Mouse (Mus musculus) forebrain, embryonic 12.5 days (tissue): ENCODE data around the gene Pigw. TPM values are rescaled to one million over a fixed set of nuclear protein-coding genes. Genes with fewer than 3 reads are reported as not detected.
"Not testable (repeated sequence)": the region's sequence is repeated elsewhere in the genome, so short reads cannot be mapped to it uniquely, and the experiment has no call there.

ENCODE experiments used
- ATAC-seq: fragments of 200-750 bp; cut with Nextera tagmentation; 2 replicates; pipeline ENCODE4 v1.8.0; 2017; ENCODE audit warnings: moderate TSS enrichment; ENCODE audit not compliant: low FRiP score
- H3K27ac ChIP-seq: fragments of 300-500 bp; sonication (generic); 2 replicates; pipeline ENCODE4 v1.5.1; 2016; ENCODE audit warnings: mild to moderate bottlenecking
- H3K27me3 ChIP-seq: fragments of 300-500 bp; sonication (generic); 2 replicates; pipeline ENCODE4 v1.6.1; 2016; ENCODE audit warnings: mild to moderate bottlenecking
- H3K36me3 ChIP-seq: fragments of 300-500 bp; sonication (generic); replicated peaks from 2 replicates; pipeline ENCODE4 v1.6.1; 2016; ENCODE audit warnings: mild to moderate bottlenecking
- H3K4me1 ChIP-seq: fragments of 300-500 bp; sonication (generic); 2 replicates; pipeline ENCODE4 v1.6.1; 2016
- H3K4me2 ChIP-seq: fragments of 300-500 bp; sonication (generic); 2 replicates; pipeline ENCODE4 v1.6.1; 2016; ENCODE audit warnings: mild to moderate bottlenecking, moderate library complexity
- H3K4me3 ChIP-seq: fragments of 300-500 bp; sonication (generic); replicated peaks from 2 replicates; pipeline ENCODE4 v1.5.1; 2016; ENCODE audit warnings: mild to moderate bottlenecking
- H3K9ac ChIP-seq: fragments of 300-500 bp; sonication (generic); 2 replicates; pipeline ENCODE4 v1.6.1; 2016; ENCODE audit warnings: mild to moderate bottlenecking
- H3K9me3 ChIP-seq: fragments of 300-500 bp; sonication (generic); 2 replicates; pipeline ENCODE4 v1.6.1; 2016
- WGBS: fragments of 180-500 bp; shearing (Covaris S2); methylation state at CpG from one replicate; pipeline ENCODE4 v1.1.7; 2016; 5-methylcytosine and 5-hydroxymethylcytosine counted together
- polyA plus RNA-seq: library from polyadenylated mRNA; unstranded; fragments of >200 nt; fragmentation: Nextera tagmentation; extraction: Ambion mirVana; gene quantifications from 2 replicates; pipeline ENCODE4 v1.2.1, GENCODE M21; 2016

The Pigw gene
- polyA plus RNA-seq, 1 experiment from 2014 or later: 3.5 TPM

GRCm38 (mm10) chr11:84893113-84893512, 13.0 kb upstream of the Pigw start:
- Histone ChIP-seq H3K36me3 (peaks cover 77% of the 10 kb centered on the region), H3K27me3 (no peaks in the 10 kb centered on the region), H3K9me3 (no peaks in the 10 kb centered on the region), H3K4me1 (no peaks in the 10 kb centered on the region), H3K4me3 (no peak overlapping the region), H3K27ac (no peak overlapping the region), H3K9ac (no peak overlapping the region), H3K4me2 (no peak overlapping the region)
- ATAC-seq: no peak
- WGBS: 90% methylated on average over 15 of the region's 15 CpGs

DNA sequence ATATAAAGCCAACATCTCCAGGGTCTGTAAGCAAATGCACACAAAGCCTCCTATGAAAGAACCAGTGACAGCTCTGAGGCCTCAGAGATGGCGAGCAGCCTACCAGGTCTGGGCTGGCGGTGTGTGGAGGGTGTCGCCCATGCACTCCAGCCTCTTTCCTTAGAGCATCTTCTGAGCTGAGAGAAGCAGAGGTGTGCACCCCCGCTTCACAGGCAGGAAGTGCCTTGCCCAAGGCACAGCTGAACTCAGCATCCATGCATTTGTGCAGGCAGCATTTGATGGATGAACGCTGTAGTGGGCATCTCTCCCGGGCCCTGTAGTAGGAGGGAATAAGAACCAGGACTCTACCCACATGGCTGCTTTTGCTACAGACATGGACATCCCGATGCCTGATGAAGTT, 11.6 kb upstream of the Pigw start:
- ATAC-seq: no peak
- peaks cover 76% of the 10 kb centered on the region for H3K36me3 ChIP-seq

GRCm38 (mm10) chr11:84889492-84889891, 9.4 kb upstream of the Pigw start:
- peaks cover 76% of the 10 kb centered on the region for H3K36me3 ChIP-seq
- no peaks in the 10 kb centered on the region for H3K27me3 ChIP-seq
- no peak for ATAC-seq
- H3K4me1 ChIP-seq: no peaks in the 10 kb centered on the region
- H3K4me3 ChIP-seq: no peak overlapping the region
- 91% methylated on average over 2 of the region's 2 CpGs for WGBS
- no peak overlapping the region for H3K4me2 ChIP-seq
- no peak overlapping the region for H3K9ac ChIP-seq
- no peaks in the 10 kb centered on the region for H3K9me3 ChIP-seq
- H3K27ac ChIP-seq: no peak overlapping the region

More for the DNA sequence above, 11.6 kb upstream of the Pigw start:
- Histone ChIP-seq H3K27ac (no peak overlapping the region), H3K4me3 (no peak overlapping the region), H3K4me2 (no peak overlapping the region), H3K9me3 (no peaks in the 10 kb centered on the region), H3K27me3 (no peaks in the 10 kb centered on the region), H3K4me1 (no peaks in the 10 kb centered on the region), H3K9ac (no peak overlapping the region)
- 95% methylated on average over 7 of the region's 7 CpGs for WGBS

DNA sequence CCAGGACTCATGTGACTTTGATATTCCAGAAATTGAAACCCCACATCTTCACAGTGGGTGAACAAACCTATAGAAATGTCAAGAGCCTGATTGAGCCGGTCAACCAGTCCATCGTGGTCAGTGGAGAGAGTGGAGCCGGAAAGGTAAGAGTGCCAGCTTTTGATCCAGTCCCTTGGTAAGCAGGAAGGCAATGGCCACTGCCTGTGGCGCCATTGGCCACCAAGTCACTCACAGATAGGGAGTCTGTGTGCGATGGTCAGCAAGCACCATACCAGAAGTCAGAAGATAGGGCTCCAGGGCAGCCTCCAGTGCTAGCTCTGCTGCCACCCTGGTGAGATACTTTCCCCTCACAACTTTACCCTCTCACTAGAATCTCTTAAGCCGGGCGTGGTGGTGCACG, 7.9 kb upstream of the Pigw start:
- Histone ChIP-seq H3K9me3 (no peaks in the 10 kb centered on the region), H3K27ac (no peak overlapping the region), H3K36me3 (peaks cover 82% of the 10 kb centered on the region), H3K27me3 (no peaks in the 10 kb centered on the region), H3K4me2 (no peak overlapping the region), H3K4me3 (no peak overlapping the region), H3K4me1 (no peaks in the 10 kb centered on the region), H3K9ac (no peak overlapping the region)
- ATAC-seq: no peak
- WGBS: 96% methylated on average over 8 of the region's 8 CpGs

- H3K27ac ChIP-seq: no peak overlapping the region
- H3K9ac ChIP-seq: no peak overlapping the region
- no peak overlapping the region for H3K4me3 ChIP-seq
- 92% methylated on average over 11 of the region's 11 CpGs for WGBS
- H3K36me3 ChIP-seq: peaks cover 73% of the 10 kb centered on the region
- no peak overlapping the region for H3K4me2 ChIP-seq
- no peak for ATAC-seq
- H3K4me1 ChIP-seq: no peaks in the 10 kb centered on the region
- H3K27me3 ChIP-seq: no peaks in the 10 kb centered on the region
- no peaks in the 10 kb centered on the region for H3K9me3 ChIP-seq
These were observed 6.9 kb upstream of the Pigw start for GRCm38 (mm10) chr11:84886767-84887511.

GRCm38 (mm10) chr11:84886236-84886635, 6.2 kb upstream of the Pigw start:
- Histone ChIP-seq H3K9ac (no peak overlapping the region), H3K27me3 (no peaks in the 10 kb centered on the region), H3K27ac (no peak overlapping the region), H3K9me3 (no peaks in the 10 kb centered on the region), H3K4me3 (no peak overlapping the region), H3K36me3 (peaks cover 68% of the 10 kb centered on the region), H3K4me2 (no peak overlapping the region), H3K4me1 (peaks cover 2% of the 10 kb centered on the region)
- no peak for ATAC-seq
- WGBS: 92% methylated on average over 5 of the region's 5 CpGs

GRCm38 (mm10) chr11:84885238-84885637, 5.2 kb upstream of the Pigw start:
- Histone ChIP-seq H3K4me2 (no peak overlapping the region), H3K4me1 (peaks cover 10% of the 10 kb centered on the region), H3K27me3 (no peaks in the 10 kb centered on the region), H3K36me3 (peaks cover 63% of the 10 kb centered on the region), H3K9ac (no peak overlapping the region), H3K4me3 (no peak overlapping the region), H3K9me3 (no peaks in the 10 kb centered on the region), H3K27ac (no peak overlapping the region)
- 87% methylated on average over 4 of the region's 4 CpGs for WGBS
- ATAC-seq: no peak

- Histone ChIP-seq H3K4me3 (no peak overlapping the region), H3K9me3 (no peaks in the 10 kb centered on the region), H3K4me1 (peaks cover 17% of the 10 kb centered on the region), H3K9ac (no peak overlapping the region), H3K27ac (no peak overlapping the region), H3K27me3 (no peaks in the 10 kb centered on the region), H3K36me3 (peaks cover 40% of the 10 kb centered on the region), H3K4me2 (no peak overlapping the region)
- WGBS: 88% methylated on average over 7 of the region's 7 CpGs
- no peak for ATAC-seq
These were observed 2.3 kb upstream of the Pigw start for GRCm38 (mm10) chr11:84882346-84882745.

- WGBS: 63% methylated on average over 9 of the region's 9 CpGs
- Histone ChIP-seq H3K9ac (peak overlapping the region; percentile 83), H3K4me3 (peak overlapping the region; percentile 73), H3K9me3 (no peaks in the 10 kb centered on the region), H3K4me1 (peaks cover 17% of the 10 kb centered on the region), H3K27ac (peak overlapping the region; percentile 81; the same call in 1 of the 2 replicates), H3K4me2 (peak overlapping the region; percentile 88), H3K36me3 (peaks cover 28% of the 10 kb centered on the region), H3K27me3 (no peaks in the 10 kb centered on the region)
- ATAC-seq: no peak
These were observed 886 bp upstream of the Pigw start for GRCm38 (mm10) chr11:84880971-84881370.

DNA sequence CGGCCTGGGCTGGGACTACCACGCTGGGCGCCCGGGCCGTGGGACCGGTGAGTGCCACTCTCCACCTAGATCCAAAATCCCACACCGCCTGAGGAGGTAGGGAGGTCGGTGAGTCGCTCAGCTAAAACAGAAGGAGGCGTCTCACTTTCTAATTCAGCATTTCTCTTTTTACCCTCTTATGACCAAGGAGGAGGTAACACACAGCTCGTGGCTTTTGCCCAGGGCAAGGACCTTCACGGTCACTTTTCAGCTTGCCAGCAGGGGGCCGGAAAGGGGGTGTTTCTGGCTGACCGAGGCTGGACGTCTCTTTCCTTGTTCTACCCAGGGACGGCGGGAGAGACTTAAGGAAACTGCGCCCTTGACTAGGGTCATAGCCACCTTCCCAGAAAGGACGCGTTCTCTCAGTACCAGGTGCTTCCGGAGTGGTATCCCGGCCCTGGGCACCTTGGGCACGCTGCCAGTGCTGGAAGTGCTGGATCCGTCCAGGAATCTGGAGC, 428 bp upstream of the Pigw start:
- peak overlapping the region; percentile 73 for H3K4me3 ChIP-seq
- peaks cover 25% of the 10 kb centered on the region for H3K36me3 ChIP-seq
- peak; percentile 44 for ATAC-seq
- H3K27ac ChIP-seq: peak overlapping the region; percentile 81
- H3K4me1 ChIP-seq: peaks cover 17% of the 10 kb centered on the region
- H3K9me3 ChIP-seq: no peaks in the 10 kb centered on the region
- WGBS: under 1% methylated on average over 24 of the region's 24 CpGs
- peak overlapping the region; percentile 88 for H3K4me2 ChIP-seq
- H3K27me3 ChIP-seq: no peaks in the 10 kb centered on the region
- peak overlapping the region; percentile 83 for H3K9ac ChIP-seq

DNA sequence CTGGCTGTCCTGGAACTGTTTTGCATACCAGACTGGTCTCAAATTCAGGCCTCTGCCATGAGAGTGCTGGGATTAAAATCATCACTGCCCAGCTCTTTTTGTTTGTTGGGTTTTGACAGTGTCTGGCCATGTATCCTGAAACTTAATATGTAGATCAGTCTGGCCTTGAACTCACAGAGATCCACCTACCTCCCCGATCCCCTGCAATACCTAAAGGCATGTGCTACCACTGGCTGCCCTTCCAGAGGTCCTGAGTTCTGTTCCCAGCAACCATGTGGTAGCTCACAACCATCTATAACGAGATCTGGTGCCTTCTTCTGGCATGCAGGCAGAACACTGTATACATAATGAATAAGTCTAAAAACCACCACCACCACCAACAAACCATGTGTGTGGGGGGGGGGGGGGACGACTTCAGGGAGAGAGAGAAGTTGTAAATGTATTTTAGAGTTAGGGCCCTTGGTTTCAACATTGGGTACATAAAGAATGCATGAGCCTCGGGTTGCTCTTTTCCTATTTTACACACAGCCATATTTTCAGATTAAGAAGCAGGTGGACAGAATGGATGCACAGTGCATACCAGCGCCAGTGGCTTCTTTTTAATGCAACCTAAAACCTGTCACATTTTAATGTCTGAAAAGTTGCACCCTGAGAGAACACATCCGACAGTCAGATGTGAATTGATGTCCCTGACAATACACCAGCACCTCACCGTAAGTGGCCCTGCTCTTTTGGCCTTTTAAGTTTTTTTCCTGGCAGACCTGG, 896 bp downstream of the Pigw start:
- H3K36me3 ChIP-seq: peaks cover 12% of the 10 kb centered on the region
- H3K4me3 ChIP-seq: peak overlapping the region; percentile 73
- no peaks in the 10 kb centered on the region for H3K9me3 ChIP-seq
- H3K27ac ChIP-seq: peak overlapping the region; percentile 81; the same call in 1 of the 2 replicates
- H3K27me3 ChIP-seq: no peaks in the 10 kb centered on the region
- peak overlapping the region; percentile 83 for H3K9ac ChIP-seq
- H3K4me1 ChIP-seq: peaks cover 17% of the 10 kb centered on the region
- WGBS: 21% methylated on average over 7 of the region's 7 CpGs
- peak overlapping the region; percentile 88 for H3K4me2 ChIP-seq
- no peak for ATAC-seq

DNA sequence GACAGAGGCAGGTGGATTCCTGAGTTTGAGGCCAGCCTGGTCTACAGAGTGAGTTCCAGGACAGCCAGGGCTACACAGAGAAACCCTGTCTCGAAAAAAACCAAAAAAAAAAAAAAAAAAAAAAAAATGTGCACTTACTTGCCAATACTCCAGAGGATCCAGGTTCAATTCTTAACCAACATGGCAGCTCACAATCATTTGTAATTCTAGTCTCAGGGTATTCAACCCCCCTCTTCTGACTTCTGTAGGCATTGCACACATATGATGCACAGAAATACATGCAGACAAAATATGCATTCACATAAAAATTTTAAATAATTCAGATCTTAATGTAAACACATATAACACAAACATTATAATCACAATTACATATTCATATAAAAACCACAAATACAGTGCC, 4.1 kb downstream of the Pigw start:
- not testable (repeated sequence) for H3K9me3 ChIP-seq, H3K4me3 ChIP-seq, ATAC-seq, H3K4me2 ChIP-seq, H3K36me3 ChIP-seq, H3K9ac ChIP-seq, H3K27me3 ChIP-seq, H3K27ac ChIP-seq
- peaks cover 12% of the 10 kb centered on the region for H3K4me1 ChIP-seq
- 40% methylated on average over 1 of the region's 1 CpGs for WGBS
